Mouse (Mus musculus) T-helper 1 cell (primary cell): ENCODE data around the gene Piga.

Experiments used
- in situ Hi-C: fragments of 300-600 bp; cut with MboI, MseI; formaldehyde crosslinking; loops from one replicate; pipeline ENCODE4 v1.15.1; 2025; ENCODE audit warnings: high pct_unique_total_duplicates

Gene Piga

GRCm38 (mm10) chrX:164431541-164431940 is 12.0 kb downstream of the Piga start:
- in situ Hi-C loops = no loop called here

DNA sequence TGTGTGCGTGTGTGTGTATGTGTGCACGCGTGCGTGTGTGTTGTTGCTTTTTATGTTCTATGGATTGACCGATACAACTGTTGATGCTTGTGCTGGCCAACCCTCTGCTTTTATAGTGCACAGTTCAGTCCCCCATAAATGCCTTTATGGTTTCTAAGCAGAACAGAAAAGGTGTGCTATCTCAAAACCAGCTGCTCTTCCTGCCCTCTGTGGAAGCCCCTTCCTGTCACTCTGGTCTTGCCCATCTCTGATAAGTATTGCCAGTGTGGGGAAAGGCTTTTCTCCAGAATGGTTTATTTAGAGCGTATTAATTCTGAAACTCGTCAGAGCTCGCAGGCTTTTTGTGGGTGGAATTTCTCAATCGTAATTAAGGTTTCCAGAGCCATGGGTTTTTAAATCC is 13.1 kb downstream of the Piga start:
- in situ Hi-C loops = no loop called here

DNA sequence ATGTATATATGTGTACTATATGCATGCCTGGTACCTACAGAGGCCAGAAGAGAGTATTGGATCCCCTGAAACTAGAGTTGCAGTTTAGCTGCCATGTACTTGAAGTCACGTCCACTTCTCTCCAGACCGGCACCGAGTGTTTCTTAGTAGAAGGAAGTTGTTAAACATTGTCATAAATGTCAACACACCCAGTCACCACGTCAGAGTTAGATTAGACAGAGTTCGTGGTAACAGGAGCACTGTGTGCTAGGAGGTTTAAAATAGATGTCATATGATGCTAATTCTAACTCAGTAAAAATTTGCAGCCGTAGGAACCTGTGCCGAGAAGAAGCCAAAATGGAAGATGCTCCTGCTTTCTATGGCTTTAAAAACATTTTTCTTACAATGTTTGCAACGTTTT is 17.1 kb downstream of the Piga start, which contains the start of gene Asb11:
Gene Asb11, plus strand, starts transcription at position 286 of the 400 bp plus-strand sequence.
- in situ Hi-C loops = no loop called here

GRCm38 (mm10) chrX:164439462-164439861 is 19.9 kb downstream of the Piga start:
- in situ Hi-C loops = no loop called here

- in situ Hi-C loops = no loop called here
These were observed 20.6 kb downstream of the Piga start for GRCm38 (mm10) chrX:164440140-164440539.

- in situ Hi-C loops = no loop called here
These were observed 21.1 kb downstream of the Piga start for GRCm38 (mm10) chrX:164440703-164441102.

DNA sequence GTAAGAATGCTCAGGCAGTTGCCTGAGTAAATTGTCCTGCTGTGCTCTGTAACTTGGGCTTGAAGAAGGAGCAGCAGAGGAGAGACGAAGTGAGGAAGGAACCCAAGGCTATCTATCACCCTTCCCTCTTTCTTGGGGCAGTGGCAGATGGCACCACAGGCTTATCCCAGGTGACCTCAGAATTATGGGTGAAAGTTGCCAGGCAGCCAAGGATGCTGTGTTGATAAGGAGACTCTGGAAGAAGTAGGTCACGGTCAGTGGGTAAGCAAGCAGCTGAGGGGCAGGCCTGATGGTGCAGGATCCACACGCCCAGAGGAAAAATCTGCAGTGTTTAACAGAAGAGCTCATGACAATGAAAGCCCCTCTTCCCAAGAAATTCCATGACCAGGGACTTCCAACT is 21.7 kb downstream of the Piga start:
- in situ Hi-C loops = no loop called here

DNA sequence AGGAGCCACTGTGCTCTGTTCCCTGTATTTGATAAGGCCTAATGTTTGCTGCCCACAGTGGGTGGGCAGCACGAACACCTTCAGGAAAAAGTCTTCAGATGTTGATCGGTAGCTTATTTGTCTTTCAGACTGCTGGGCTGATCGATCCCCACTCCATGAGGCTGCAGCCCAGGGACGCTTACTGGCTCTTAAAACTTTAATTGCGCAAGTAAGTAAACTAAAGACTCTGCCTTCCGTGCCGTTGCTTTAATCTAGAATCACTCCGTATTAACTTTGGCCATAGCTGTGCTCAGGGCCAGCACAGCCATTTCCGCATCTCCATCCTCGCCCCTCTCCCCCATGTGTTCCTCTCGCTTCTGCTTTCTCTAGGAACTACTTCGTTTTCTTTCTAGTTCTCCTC is 26.0 kb downstream of the Piga start:
- in situ Hi-C loops = loop anchor here (5.0 kb wide), 1 partner anchor 258 kb away; no protein-coding TSS in a partner anchor

- in situ Hi-C loops = loop anchor here (5.0 kb wide), 1 partner anchor 259 kb away; no protein-coding TSS in a partner anchor
These were observed 26.5 kb downstream of the Piga start for GRCm38 (mm10) chrX:164446106-164446551.

DNA sequence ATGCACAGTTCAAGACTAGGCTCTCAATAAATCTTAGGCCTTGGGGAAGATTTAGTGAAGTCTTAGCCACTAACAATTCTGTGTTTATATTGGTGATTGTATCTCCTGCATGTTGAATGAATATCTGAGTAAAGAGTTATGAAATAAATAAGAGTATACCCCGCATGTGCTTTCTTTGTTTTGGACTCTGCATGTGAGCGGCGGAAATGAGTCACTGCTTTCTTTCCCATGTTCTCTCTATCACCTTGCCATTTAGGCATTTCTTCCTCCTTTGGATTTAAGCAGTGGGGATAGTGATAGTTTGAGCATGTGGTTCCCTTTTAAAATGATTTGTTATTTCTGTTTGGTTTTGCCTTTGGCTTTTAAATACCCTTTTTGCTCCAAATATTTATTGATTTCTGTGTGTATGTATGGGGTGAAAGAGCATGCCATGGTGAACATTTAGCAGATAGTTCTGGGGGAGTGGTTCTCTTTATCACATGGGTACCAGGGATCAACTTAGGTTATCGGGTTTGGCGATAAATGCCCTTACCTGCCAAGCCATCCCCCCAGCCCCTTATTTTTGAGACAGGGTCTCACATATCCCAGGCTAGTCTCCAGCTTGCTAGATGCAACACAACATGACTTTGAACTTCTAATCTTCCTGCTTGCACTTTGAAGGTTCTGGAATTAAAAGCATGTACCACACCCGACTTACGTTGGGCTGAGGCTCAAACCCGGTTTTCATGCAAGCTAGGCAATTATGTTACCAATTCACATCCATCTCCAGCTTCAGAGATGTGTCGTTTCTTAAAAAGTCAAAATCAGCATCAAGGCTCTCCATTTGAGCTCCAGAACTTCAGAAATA is 27.5 kb downstream of the Piga start:
- in situ Hi-C loops = loop anchor here (5.0 kb wide), 1 partner anchor 260 kb away; no protein-coding TSS in a partner anchor

DNA sequence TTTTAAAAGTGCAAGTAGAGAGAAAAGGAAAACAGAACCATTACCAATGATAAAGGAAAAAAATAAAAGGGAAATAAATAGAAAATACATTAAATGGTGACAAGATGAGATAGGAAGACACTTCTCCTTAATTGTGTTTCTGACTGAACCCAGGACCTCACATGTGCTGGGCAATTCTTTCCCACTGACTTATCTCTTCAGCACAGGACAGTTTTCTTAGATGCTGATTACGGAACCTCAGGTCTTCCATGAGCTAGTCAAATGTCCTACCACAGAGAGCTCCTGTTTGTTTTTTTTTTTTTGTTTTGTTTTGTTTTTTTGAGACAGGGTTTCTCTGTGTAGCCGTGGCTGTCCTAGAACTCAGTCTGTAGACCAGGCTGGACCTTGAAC is 28.1 kb downstream of the Piga start:
- in situ Hi-C loops = loop anchor here (5.0 kb wide), 1 partner anchor 260 kb away; no protein-coding TSS in a partner anchor

DNA sequence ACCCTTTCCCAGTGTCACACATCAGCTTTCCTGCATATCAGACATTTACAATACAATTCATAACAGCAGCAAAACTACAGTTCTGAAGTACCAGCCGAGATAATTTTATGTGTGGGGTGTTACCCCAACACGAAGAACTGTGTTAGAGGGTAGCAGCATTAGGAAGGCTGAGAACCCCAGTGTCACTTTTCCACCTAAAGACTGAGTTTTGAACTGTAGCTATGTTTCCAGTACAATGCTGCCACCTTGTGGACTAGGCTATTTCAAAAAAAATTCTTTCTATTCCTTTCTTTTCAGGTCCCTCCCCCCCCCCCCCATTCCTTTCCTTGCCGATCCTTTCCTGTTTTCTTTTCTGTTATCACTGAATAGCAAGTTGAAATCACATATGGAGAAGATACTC is 29.6 kb downstream of the Piga start:
- in situ Hi-C loops = loop anchor here (5.0 kb wide), 1 partner anchor 262 kb away; no protein-coding TSS in a partner anchor

DNA sequence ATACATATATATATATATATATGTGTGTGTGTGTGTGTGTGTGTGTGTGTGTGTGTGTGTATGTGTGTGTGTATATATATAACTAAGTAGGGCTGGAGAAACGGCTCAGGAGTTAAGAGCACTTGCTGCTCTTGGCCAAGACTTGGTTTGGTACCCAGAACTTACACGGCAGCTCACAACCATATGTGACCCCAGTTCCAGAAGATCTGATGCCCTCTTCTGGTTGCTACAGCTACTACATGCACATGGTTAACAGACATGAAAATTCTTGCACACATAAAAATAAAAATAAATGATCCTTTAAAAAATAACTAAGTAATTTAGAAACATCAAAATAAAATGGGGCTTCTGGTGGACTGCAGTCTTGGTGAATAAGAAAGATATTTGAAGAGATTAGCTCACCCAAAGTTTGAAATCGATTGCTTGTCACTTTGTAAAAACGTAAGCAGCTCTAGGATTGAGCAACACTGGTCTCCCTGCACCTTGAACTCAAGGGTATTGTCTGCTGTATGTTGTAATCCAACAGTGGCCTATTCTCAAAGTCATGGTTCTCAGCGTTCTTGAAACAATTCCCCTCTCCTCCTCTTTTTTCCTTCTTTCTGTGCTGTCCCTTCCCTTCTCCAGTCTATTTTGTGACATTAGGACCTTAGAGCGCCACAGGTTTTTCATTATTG is 39.8 kb downstream of the Piga start:
- in situ Hi-C loops = no loop called here
